Mouse (Mus musculus): ENCODE data around the gene Mrpl10.

DNA sequence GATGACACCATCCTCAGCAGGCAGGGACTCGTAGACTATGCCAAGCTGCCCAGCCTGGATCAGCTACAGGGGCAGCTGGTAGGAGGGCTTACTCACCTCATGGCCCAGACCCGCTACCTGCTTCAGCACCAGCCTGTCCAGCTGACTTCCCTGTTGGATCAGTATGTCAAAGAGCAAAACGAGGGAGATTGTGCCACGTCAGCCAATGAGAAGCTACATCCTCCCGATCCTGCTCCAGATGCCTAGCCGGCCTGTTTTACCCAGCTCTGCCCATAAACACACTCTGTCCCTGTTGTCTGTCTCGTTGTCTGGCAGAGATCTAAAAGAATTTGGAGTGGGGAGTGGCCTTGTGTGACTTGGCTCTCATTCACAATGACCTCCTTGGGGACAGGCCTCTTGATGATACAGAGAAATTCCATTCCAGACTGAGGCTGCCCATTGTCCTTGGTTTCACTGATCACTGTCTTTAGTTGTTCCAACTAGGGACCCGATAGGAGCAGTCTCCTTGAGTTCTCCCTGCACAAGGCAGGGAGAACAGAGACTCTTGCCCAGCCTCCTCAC is 6.8 kb downstream of the Mrpl10 start:
- TF ChIP-seq E2F4 (IDR thresholded peaks at IDR 0.05; ENCODE audit: insufficient read depth), result no peak
- no peak for TF ChIP-seq TCF3 (IDR thresholded peaks at IDR 0.05; ENCODE audit: insufficient read length, low read depth)
- no peak for TF ChIP-seq POLR2A (IDR thresholded peaks at IDR 0.05; ENCODE audit: insufficient read length, low read depth)
- TF ChIP-seq USF1 (IDR thresholded peaks at IDR 0.05; ENCODE audit: low read depth), result no peak
- TF ChIP-seq CEBPB (IDR thresholded peaks at IDR 0.05; ENCODE audit: insufficient read depth, poor library complexity, severe bottlenecking), result no peak
- no peak for TF ChIP-seq MAX (IDR thresholded peaks at IDR 0.05; ENCODE audit: low read depth)

Data from myocyte (in vitro differentiated cells).